Mouse (Mus musculus) liver, embryonic 15.5 days (tissue): ENCODE data around the gene Scube1. TPM values are rescaled to one million over a fixed set of nuclear protein-coding genes. Genes with fewer than 3 reads are reported as not detected.

Experiments used
- ATAC-seq: fragments of 200-750 bp; cut with Nextera tagmentation; 2 replicates; pipeline ENCODE4 v1.8.0; 2017; ENCODE audit warnings: moderate number of reproducible peaks, mild to moderate bottlenecking, moderate library complexity; ENCODE audit not compliant: insufficient read depth
- H3K27ac ChIP-seq: fragments of 300-500 bp; sonication (generic); replicated peaks from 2 replicates; pipeline ENCODE4 v1.5.1; 2015; ENCODE audit warnings: mild to moderate bottlenecking, inconsistent platforms
- H3K27me3 ChIP-seq: fragments of 300-500 bp; sonication (generic); 2 replicates; pipeline ENCODE4 v1.6.1; 2015; ENCODE audit warnings: mild to moderate bottlenecking, inconsistent platforms
- H3K36me3 ChIP-seq: fragments of 300-500 bp; sonication (generic); replicated peaks from 2 replicates; pipeline ENCODE4 v1.6.1; 2015; ENCODE audit warnings: moderate library complexity, mild to moderate bottlenecking, inconsistent platforms
- H3K4me1 ChIP-seq: fragments of 300-500 bp; sonication (generic); replicated peaks from 2 replicates; pipeline ENCODE4 v1.6.1; 2015; ENCODE audit warnings: inconsistent platforms
- H3K4me2 ChIP-seq: fragments of 300-500 bp; sonication (generic); 2 replicates; pipeline ENCODE4 v1.6.1; 2015; ENCODE audit warnings: moderate library complexity, mild to moderate bottlenecking, inconsistent platforms
- H3K4me3 ChIP-seq: fragments of 300-500 bp; sonication (generic); replicated peaks from 2 replicates; pipeline ENCODE4 v1.5.1; 2015; ENCODE audit warnings: mild to moderate bottlenecking, inconsistent platforms
- H3K9ac ChIP-seq: fragments of 300-500 bp; sonication (generic); 2 replicates; pipeline ENCODE4 v1.6.1; 2015; ENCODE audit warnings: moderate library complexity, mild to moderate bottlenecking, inconsistent platforms
- H3K9me3 ChIP-seq: fragments of 300-500 bp; sonication (generic); replicated peaks from 2 replicates; pipeline ENCODE4 v1.6.1; 2016; ENCODE audit warnings: inconsistent platforms
- WGBS: fragments of 180-500 bp; shearing (Covaris S2); methylation state at CpG from one replicate; pipeline ENCODE4 v1.1.7; 2015; ENCODE audit warnings: mixed read lengths; ENCODE audit not compliant: insufficient replicate concordance; 5-methylcytosine and 5-hydroxymethylcytosine counted together
- polyA plus RNA-seq: library from polyadenylated mRNA; unstranded; fragments of >200 nt; fragmentation: Nextera tagmentation; extraction: Ambion mirVana; gene quantifications from 2 replicates; pipeline ENCODE4 v1.2.1, GENCODE M21; 2015

The Scube1 gene
- polyA plus RNA-seq, 1 experiment from 2014 or later: 0.16 TPM

DNA sequence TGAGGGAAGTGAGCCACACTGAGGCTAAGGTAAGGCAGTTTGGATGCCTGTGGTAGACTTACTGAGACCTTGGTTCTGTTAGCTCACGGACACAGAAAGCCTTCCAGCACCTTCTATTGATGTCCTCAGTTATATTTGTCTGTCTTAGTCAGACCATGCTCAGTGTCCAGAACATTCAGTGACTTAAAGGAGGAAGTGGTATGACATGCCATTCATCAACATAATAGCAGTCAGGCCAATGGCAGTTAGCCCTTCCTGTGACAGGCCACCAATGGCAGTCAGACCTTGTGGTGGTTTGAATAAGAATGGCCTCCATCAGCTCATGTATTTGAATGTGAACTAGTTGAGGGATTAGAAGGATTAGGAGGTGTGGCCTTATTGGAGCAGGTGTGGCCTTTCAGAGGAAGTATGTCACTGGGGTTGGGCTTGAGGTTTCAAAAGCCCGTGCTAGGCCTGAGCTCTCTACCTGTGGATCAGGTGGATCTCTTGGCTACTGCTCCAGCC, 98.6 kb downstream of the Scube1 start:
- no peak overlapping the region for H3K4me3 ChIP-seq
- H3K27me3 ChIP-seq: no peaks in the 10 kb centered on the region
- H3K27ac ChIP-seq: no peak overlapping the region
- H3K4me1 ChIP-seq: no peaks in the 10 kb centered on the region
- no peak for ATAC-seq
- H3K4me2 ChIP-seq: no peak overlapping the region
- 62% methylated on average over 2 of the region's 2 CpGs for WGBS
- no peaks in the 10 kb centered on the region for H3K36me3 ChIP-seq
- H3K9me3 ChIP-seq: no peaks in the 10 kb centered on the region
- H3K9ac ChIP-seq: no peak overlapping the region

DNA sequence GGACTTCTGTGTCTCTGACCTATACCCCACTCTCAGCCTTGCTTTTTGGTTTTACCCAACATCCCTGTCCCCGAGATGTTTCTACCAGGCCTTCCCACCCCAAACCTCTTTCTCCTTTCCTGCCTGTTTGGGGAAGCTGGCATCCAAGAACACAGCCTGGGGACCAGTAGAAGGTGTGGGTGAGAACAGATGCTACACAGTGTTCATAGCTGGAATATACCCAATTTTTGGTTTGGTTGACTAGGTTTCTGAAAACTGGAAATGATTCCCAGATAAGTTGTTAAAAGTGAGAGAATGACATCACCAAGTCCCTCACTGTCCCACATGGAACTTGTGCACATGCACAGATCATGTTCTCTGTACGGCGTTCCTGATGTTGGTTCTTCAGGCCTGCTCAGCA, 109.6 kb downstream of the Scube1 start:
- no peak overlapping the region for H3K4me2 ChIP-seq
- no peaks in the 10 kb centered on the region for H3K27me3 ChIP-seq
- no peaks in the 10 kb centered on the region for H3K9me3 ChIP-seq
- no peaks in the 10 kb centered on the region for H3K36me3 ChIP-seq
- no peaks in the 10 kb centered on the region for H3K4me1 ChIP-seq
- no peak overlapping the region for H3K27ac ChIP-seq
- no peak overlapping the region for H3K4me3 ChIP-seq
- ATAC-seq: no peak
- no peak overlapping the region for H3K9ac ChIP-seq
- 60% methylated on average over 3 of the region's 3 CpGs for WGBS

DNA sequence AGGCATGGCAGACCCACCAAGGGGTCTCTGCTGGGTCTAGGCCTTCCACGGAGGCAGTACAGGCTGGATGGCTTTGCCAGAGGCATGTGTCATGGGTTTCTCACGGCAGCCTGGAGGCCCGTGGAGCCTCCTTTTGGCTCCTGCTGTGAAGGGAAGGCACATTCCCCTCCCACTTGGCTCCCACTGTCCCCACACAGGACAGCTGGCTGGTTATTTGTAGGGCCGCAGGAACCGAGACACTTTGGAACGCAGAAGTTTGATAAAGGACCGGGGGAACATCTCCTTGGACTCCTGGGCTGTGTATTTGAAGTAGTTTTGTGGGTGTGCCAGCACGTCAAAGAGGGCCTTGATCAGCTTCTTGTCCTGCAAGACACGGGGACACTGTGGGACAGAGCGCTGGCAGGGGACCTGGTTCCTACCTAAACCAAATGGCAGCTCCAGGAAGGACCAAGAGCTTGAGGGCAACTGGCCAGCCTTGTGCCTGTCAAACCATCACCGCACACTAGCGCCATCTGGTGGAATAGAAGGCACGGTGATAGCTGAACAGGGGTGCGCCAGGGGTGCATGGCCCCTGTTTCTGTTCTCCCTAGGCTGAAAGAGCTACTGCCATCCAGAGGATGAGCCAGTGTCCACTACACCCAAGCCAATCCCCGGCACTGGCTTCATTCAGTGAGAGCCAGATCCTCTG, 117.6 kb downstream of the Scube1 start:
- WGBS: 40% methylated on average over 15 of the region's 15 CpGs

DNA sequence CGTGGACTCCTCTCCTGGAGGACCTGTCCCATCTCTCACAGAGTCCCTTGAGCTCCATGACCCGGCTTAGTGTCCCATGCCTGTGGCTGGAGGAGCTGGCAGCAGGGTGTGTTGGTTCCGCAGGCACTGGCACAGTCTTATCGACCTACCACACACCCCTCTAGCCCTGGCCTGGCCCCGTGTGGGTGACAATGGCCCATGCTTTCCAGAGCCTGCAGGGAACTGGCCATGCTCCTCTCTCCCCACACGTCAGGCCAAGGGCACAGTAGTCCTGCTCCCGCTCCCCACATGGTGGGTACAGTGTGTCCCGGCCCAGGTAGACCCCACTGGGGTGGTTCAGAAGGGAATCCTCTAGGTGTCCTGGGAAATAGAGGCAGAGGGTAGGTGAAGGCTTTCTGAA, 118.1 kb downstream of the Scube1 start:
- peaks cover 51% of the 10 kb centered on the region for H3K4me1 ChIP-seq
- peak overlapping the region; percentile 34; the same call in 1 of the 2 replicates for H3K9ac ChIP-seq
- H3K27me3 ChIP-seq: no peaks in the 10 kb centered on the region
- peak; percentile 91 for ATAC-seq
- peak overlapping the region; percentile 43 for H3K27ac ChIP-seq
- H3K36me3 ChIP-seq: no peaks in the 10 kb centered on the region
- no peaks in the 10 kb centered on the region for H3K9me3 ChIP-seq
- peak overlapping the region; percentile 61 for H3K4me2 ChIP-seq
- peak overlapping the region; percentile 14 for H3K4me3 ChIP-seq
- 53% methylated on average over 8 of the region's 8 CpGs for WGBS

More for the DNA sequence above, 117.6 kb downstream of the Scube1 start:
- H3K4me2 ChIP-seq: peak overlapping the region; percentile 61
- no peaks in the 10 kb centered on the region for H3K27me3 ChIP-seq
- H3K27ac ChIP-seq: peak overlapping the region; percentile 43
- peak overlapping the region; percentile 34; the same call in 1 of the 2 replicates for H3K9ac ChIP-seq
- H3K4me3 ChIP-seq: peak overlapping the region; percentile 14
- H3K4me1 ChIP-seq: peaks cover 48% of the 10 kb centered on the region
- H3K9me3 ChIP-seq: no peaks in the 10 kb centered on the region
- no peaks in the 10 kb centered on the region for H3K36me3 ChIP-seq
- ATAC-seq: peak; percentile 60

DNA sequence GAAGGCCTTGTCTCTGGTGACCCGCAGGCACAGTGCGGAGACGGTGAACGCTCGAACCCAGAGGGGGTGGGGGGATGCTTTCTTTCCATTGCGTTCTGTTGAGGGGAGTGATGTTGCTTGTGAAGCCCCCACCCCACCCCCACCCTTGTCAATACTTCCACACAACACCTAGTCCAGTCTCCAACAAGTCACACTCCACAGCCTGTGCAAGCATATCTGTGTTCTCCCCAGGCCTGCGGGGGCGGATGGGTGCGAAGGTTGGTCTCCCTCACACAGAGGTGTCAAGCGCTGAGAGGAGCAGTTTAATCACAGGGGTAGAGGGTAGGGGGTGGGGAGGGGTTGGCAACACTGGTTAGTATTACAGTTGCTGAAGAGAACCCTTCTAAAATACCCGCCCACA, 118.6 kb downstream of the Scube1 start:
- H3K4me2 ChIP-seq: peak overlapping the region; percentile 61
- H3K27me3 ChIP-seq: no peaks in the 10 kb centered on the region
- no peaks in the 10 kb centered on the region for H3K9me3 ChIP-seq
- no peak overlapping the region for H3K9ac ChIP-seq
- H3K36me3 ChIP-seq: no peaks in the 10 kb centered on the region
- peaks cover 55% of the 10 kb centered on the region for H3K4me1 ChIP-seq
- peak; percentile 40 for ATAC-seq
- H3K4me3 ChIP-seq: no peak overlapping the region
- 80% methylated on average over 11 of the region's 11 CpGs for WGBS
- H3K27ac ChIP-seq: peak overlapping the region; percentile 43

DNA sequence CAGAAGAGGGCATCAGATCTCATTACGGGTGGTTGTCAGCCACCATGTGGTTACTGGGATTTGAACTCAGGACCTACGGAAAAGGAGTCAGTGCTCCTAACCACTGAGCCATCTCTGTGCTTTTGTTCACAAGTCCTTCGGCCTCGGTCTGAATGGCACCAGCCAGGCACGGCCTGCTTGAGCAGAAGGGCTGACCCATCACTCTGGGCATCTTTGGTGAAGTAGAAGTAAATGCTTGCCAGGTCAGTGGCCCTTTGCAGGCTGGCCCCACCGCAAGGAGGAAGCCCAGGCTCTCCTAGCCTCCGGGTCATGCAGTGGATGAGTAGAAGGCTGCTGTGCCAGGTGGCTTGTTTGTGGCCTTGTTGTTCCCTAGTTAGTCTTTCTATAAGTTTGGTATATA, 121.4 kb downstream of the Scube1 start:
- Histone ChIP-seq H3K4me1 (peaks cover 66% of the 10 kb centered on the region), H3K9ac (no peak overlapping the region), H3K27me3 (no peaks in the 10 kb centered on the region), H3K27ac (peak overlapping the region; percentile 38; the same call in 1 of the 2 replicates), H3K4me2 (no peak overlapping the region), H3K4me3 (no peak overlapping the region), H3K36me3 (no peaks in the 10 kb centered on the region), H3K9me3 (no peaks in the 10 kb centered on the region)
- ATAC-seq: no peak
- 84% methylated on average over 7 of the region's 7 CpGs for WGBS

DNA sequence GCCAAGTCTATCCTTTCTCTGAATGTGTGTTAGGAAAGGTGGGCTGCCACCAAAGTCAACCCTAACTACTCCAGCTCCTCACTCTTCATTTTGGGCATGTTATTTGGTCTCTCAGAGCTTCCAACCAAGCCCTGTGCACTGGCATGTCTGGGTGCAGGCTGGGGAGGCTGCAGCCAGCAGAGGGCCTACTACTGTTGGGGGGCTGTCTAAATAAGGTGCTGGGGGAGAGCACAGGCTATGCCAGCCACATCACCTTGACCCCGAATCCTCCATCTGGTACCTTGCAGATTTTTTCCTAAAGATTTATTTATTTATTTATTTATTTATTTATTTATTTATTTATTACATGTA, 121.8 kb downstream of the Scube1 start:
- Histone ChIP-seq H3K27ac (no peak overlapping the region), H3K4me1 (peaks cover 66% of the 10 kb centered on the region), H3K9ac (no peak overlapping the region), H3K36me3 (no peaks in the 10 kb centered on the region), H3K4me2 (no peak overlapping the region), H3K9me3 (no peaks in the 10 kb centered on the region), H3K27me3 (no peaks in the 10 kb centered on the region), H3K4me3 (no peak overlapping the region)
- 79% methylated on average over 1 of the region's 1 CpGs for WGBS
- ATAC-seq: no peak

DNA sequence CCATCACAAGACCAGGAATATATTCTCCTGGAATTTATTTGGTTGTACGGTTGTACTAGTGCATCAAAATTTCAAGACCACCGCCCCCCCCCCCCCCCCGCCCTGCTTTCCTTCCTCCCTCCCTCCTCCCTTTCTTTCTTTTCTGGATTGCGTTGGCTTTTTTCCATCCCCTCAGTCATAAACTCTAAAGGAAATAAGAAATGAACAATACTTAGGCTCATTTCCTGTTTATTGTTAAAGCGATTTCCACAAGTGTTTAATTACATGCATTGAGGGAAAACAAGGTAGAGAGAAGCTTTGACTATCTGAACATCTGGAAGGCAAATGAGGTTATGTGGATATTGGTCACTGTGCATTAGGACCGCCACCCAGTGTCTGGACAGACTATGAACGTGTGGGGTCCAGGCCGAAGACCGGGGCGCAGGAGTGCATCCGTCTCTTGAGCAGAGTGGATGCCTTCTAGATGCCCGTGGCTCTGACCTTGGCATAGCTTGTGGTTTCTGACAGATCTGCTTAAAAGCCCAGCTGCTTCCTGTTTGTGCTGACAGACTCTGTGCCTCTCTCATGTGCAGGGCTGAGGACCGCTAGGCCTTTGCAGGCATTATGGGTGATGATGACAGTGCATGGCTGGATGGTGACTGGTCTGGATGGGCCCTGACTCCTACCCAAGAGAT, 122.3 kb downstream of the Scube1 start:
- WGBS: 44% methylated on average over 13 of the region's 13 CpGs
- no peak overlapping the region for H3K4me2 ChIP-seq

DNA sequence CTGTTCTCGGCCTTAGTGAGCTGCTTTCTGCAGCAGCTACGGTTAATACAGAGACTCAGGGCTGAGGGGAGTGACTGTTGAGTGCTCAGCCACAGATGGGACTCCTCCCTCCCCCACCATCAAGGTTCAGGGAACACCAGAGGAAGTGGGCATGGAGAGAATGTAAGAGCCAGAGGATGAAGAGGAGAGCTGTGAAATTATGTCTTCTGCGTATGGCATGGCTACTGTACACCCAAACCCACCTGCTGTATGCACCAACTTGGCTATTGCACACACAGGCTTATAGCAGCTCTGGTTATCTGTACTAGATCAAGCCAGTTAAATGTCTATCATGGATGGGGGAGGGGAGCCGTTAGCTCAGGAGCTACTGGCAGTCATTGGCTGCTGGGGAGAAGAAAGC, 123.6 kb downstream of the Scube1 start:
- Histone ChIP-seq H3K4me1 (peaks cover 60% of the 10 kb centered on the region), H3K4me2 (no peak overlapping the region), H3K9me3 (no peaks in the 10 kb centered on the region), H3K4me3 (no peak overlapping the region), H3K27me3 (no peaks in the 10 kb centered on the region), H3K36me3 (peaks cover 9% of the 10 kb centered on the region), H3K9ac (no peak overlapping the region; the same call in 1 of the 2 replicates), H3K27ac (peak overlapping the region; percentile 48; the same call in 1 of the 2 replicates)
- WGBS: 25% methylated on average over 4 of the region's 4 CpGs
- ATAC-seq: no peak

More for the DNA sequence above, 122.3 kb downstream of the Scube1 start:
- peaks cover 5% of the 10 kb centered on the region for H3K36me3 ChIP-seq
- H3K9ac ChIP-seq: no peak overlapping the region
- no peaks in the 10 kb centered on the region for H3K27me3 ChIP-seq
- H3K27ac ChIP-seq: no peak overlapping the region
- H3K4me3 ChIP-seq: no peak overlapping the region
- no peak for ATAC-seq
- H3K4me1 ChIP-seq: peaks cover 62% of the 10 kb centered on the region
- H3K9me3 ChIP-seq: no peaks in the 10 kb centered on the region

DNA sequence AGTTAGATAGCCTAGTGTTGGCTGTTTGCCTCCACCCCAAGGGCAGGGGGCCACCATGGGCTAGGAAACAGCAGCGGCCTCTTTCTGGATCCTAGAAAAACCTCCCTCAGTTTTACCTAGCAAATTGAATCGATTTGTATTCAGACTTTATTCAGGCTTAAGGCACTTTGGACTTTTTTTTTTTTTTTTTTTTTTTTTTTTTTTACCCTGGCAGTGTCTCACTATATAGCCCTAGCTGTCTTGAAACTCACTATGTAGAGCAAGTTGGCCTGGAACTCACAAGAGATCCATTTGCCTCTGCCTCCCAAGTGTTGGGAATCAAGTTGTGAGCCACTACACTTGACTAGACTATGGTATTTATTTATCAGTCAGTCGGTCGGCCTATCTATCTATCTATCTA, 128.0 kb downstream of the Scube1 start:
- H3K27ac ChIP-seq: peak overlapping the region; percentile 64
- WGBS: 71% methylated on average over 4 of the region's 4 CpGs
- H3K27me3 ChIP-seq: no peaks in the 10 kb centered on the region
- H3K4me1 ChIP-seq: peaks cover 61% of the 10 kb centered on the region
- peaks cover 9% of the 10 kb centered on the region for H3K36me3 ChIP-seq
- no peak overlapping the region for H3K4me2 ChIP-seq
- no peaks in the 10 kb centered on the region for H3K9me3 ChIP-seq
- no peak overlapping the region for H3K9ac ChIP-seq
- no peak for ATAC-seq
- H3K4me3 ChIP-seq: no peak overlapping the region

DNA sequence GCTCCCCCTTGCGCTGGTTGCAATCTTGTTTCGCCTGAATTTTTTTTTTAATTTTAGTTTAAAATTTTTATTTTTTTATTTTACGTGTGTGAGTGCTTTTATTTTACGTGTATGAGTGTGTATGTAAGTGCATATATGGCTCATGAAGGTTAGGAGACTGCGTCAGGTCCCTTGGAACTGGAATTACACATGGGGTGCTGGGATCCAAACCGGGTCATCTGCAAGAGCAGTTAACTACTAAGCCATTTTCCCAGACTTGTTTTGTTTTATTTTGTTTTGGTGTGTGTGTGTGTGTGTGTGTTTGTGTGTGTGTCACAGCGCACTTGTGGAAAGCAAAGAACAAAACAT, 129.5 kb downstream of the Scube1 start:
- Histone ChIP-seq H3K4me3 (peak overlapping the region; percentile 96), H3K36me3 (peaks cover 22% of the 10 kb centered on the region), H3K27me3 (no peaks in the 10 kb centered on the region), H3K4me1 (peaks cover 64% of the 10 kb centered on the region), H3K27ac (peak overlapping the region; percentile 64), H3K9ac (peak overlapping the region; percentile 96), H3K4me2 (peak overlapping the region; percentile 87), H3K9me3 (no peaks in the 10 kb centered on the region)
- WGBS: 24% methylated on average over 7 of the region's 7 CpGs
- no peak for ATAC-seq
